Mouse (Mus musculus): Measurements from ENCODE around the gene Foxg1. TPM values are rescaled to one million over a fixed set of nuclear protein-coding genes. Genes with fewer than 3 reads are reported as not detected.

Foxg1 gene
- polyA plus RNA-seq, 2 experiments, result not detected

DNA sequence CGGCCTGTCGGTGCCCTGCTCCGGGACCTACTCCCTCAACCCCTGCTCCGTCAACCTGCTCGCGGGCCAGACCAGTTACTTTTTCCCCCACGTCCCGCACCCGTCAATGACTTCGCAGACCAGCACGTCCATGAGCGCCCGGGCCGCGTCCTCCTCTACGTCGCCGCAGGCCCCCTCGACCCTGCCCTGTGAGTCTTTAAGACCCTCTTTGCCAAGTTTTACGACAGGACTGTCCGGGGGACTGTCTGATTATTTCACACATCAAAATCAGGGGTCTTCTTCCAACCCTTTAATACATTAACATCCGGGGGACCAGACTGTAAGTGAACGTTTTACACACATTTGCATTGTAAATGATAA is 3.2 kb downstream of the Foxg1 start:
- 2% methylated on average over 23 of the region's 23 CpGs for WGBS (ENCODE audit: insufficient replicate concordance)
- Histone ChIP-seq H3K36me3 (replicated peaks; ENCODE audit: control insufficient read depth, insufficient read depth, low read depth) (no peaks in the 10 kb centered on the region), H3K4me3 (ENCODE audit: insufficient read depth in 1 of 2, low read depth in 2 of 2, low read length in 2 of 2) (no peak overlapping the region), H3K4me1 (replicated peaks; ENCODE audit: control insufficient read depth in 2 of 2, insufficient read depth in 2 of 2, low read length in 1 of 2) (no peaks in the 10 kb centered on the region), H3K4me2 (ENCODE audit: low read depth) (no peak overlapping the region), H3K27ac (no peak overlapping the region), H3K9ac (replicated peaks) (no peak overlapping the region), H3K9me3 (ENCODE audit: control insufficient read depth, low read length) (no peaks in the 10 kb centered on the region), H3K27me3 (ENCODE audit: control insufficient read depth, insufficient read depth, low read length) (peaks cover 76% of the 10 kb centered on the region)
- no peak for ATAC-seq (ENCODE audit: insufficient read depth)
- no peak for DNase-seq (ENCODE audit: low read depth in 3 of 3, low spot score in 3 of 3)
- no peak for TF ChIP-seq CTCF (IDR thresholded peaks at IDR 0.05; ENCODE audit: low read depth)
- no peak for TF ChIP-seq EP300 (IDR thresholded peaks at IDR 0.05; ENCODE audit: low read depth)

DNA sequence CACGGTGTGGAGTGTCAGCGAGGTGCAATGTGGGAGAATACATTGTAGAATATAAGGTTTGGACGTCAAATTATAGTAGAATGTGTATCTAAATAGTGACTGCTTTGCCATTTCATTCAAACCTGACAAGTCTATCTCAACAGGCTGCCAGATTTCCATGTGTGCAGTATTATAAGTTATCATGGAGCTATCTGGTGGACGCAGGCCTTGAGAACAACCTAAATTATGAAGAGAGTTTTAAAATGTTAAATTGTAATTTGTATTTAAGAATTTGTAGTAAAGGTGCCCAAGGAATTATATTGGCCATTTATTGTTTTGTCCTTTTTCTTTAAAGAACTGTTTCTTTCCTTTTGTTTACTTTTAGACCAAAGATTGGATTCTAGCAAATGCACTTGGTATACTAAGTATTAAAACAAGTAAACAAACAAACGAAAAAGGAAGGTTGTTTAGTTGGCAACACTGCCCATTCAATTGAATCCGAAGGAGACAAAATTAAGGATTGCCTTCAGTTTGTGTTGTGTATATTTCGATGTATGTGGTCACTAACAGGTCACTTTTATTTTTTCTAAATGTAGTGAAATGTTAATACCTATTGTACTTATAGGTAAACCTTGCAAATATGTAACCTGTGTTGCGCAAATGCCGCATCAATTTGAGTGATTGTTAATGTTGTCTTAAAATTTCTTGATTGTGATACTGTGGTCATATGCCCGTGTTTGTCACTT is 3.8 kb downstream of the Foxg1 start:
- ATAC-seq (ENCODE audit: insufficient read depth) (no peak), DNase-seq (ENCODE audit: low read depth in 3 of 3, low spot score in 3 of 3) (no peak)
- no peaks in the 10 kb centered on the region for H3K9me3 ChIP-seq (ENCODE audit: control insufficient read depth, low read length)
- no peak overlapping the region for H3K4me3 ChIP-seq (ENCODE audit: insufficient read depth in 1 of 2, low read depth in 2 of 2, low read length in 2 of 2)
- no peaks in the 10 kb centered on the region for H3K4me1 ChIP-seq (replicated peaks; ENCODE audit: control insufficient read depth in 2 of 2, insufficient read depth in 2 of 2, low read length in 1 of 2)
- no peak overlapping the region for H3K4me2 ChIP-seq (ENCODE audit: low read depth)
- TF ChIP-seq EP300 (IDR thresholded peaks at IDR 0.05; ENCODE audit: low read depth) (no peak), CTCF (IDR thresholded peaks at IDR 0.05; ENCODE audit: low read depth) (no peak)
- H3K36me3 ChIP-seq (replicated peaks; ENCODE audit: control insufficient read depth, insufficient read depth, low read depth), result no peaks in the 10 kb centered on the region
- WGBS (ENCODE audit: insufficient replicate concordance), result 14% methylated on average over 10 of the region's 10 CpGs
- H3K27ac ChIP-seq, result no peak overlapping the region
- H3K9ac ChIP-seq (replicated peaks), result no peak overlapping the region
- peaks cover 76% of the 10 kb centered on the region for H3K27me3 ChIP-seq (ENCODE audit: control insufficient read depth, insufficient read depth, low read length)

DNA sequence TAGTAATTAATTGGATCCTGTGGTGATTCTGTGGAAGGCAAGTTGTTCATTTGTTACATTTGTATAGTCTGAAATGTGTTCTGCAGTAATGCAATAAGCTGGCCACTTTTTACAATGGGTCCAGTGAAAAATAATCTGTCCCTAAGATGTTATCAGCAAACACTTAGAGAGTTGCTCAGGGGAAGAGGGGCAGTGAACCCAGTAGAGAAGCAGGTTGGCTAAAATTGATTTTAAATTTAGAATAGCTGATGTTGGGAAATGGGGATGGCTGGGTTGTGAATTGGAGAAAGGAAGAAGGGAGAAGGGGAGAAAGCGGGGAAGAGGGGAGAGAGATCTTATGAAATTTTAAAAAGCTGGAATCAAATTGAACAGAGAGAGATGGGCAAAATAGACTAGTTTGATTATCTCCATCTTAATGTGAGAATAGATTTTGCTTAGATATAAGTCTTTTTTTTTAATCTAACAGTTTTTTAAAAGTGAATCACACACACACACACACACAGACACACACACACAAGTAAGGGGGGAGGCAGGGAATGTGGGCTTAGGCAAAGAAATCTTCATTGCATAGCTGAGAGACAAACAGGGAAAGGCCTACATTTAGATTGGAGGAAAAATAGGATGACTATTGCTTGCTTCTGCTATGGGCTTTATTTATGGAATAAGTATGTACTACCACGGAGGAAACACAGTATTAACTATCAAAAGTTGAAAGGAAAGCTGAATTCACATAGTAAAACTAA is 5.6 kb downstream of the Foxg1 start:
- Histone ChIP-seq H3K27me3 (ENCODE audit: control insufficient read depth, insufficient read depth, low read length) (peaks cover 73% of the 10 kb centered on the region), H3K9ac (replicated peaks) (no peak overlapping the region), H3K27ac (no peak overlapping the region), H3K9me3 (ENCODE audit: control insufficient read depth, low read length) (no peaks in the 10 kb centered on the region), H3K36me3 (replicated peaks; ENCODE audit: control insufficient read depth, insufficient read depth, low read depth) (no peaks in the 10 kb centered on the region), H3K4me3 (ENCODE audit: insufficient read depth in 1 of 2, low read depth in 2 of 2, low read length in 2 of 2) (no peak overlapping the region), H3K4me1 (replicated peaks; ENCODE audit: control insufficient read depth in 2 of 2, insufficient read depth in 2 of 2, low read length in 1 of 2) (no peaks in the 10 kb centered on the region), H3K4me2 (ENCODE audit: low read depth) (no peak overlapping the region)
- DNase-seq (ENCODE audit: low read depth in 3 of 3, low spot score in 3 of 3), result no peak
- TF ChIP-seq CTCF (IDR thresholded peaks at IDR 0.05; ENCODE audit: low read depth) (no peak), EP300 (IDR thresholded peaks at IDR 0.05; ENCODE audit: low read depth) (no peak)
- no peak for ATAC-seq (ENCODE audit: insufficient read depth)
- 18% methylated on average over 2 of the region's 2 CpGs for WGBS (ENCODE audit: insufficient replicate concordance)

DNA sequence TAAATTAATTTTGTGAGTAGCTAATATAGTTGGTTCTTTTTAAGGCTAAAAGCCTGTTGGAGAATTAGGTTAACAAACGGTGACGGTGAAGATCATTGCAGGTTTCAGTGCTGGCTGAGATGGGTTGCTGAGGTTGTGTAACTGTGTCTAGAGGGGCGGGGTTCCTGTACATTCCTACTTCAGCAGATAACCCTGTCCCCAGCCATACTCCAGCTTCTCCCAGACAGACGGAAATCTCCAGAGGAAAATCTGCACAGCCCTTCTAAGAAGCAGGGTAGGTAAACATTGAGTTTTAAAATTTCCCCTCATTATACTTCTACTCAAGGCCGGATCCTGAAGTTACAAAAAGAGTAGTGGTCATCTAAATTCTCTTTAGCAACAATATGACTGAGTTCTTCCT is 7.2 kb downstream of the Foxg1 start:
- Histone ChIP-seq H3K4me2 (ENCODE audit: low read depth) (no peak overlapping the region), H3K4me3 (ENCODE audit: insufficient read depth in 1 of 2, low read depth in 2 of 2, low read length in 2 of 2) (no peak overlapping the region), H3K27ac (no peak overlapping the region), H3K9ac (replicated peaks) (no peak overlapping the region), H3K4me1 (replicated peaks; ENCODE audit: control insufficient read depth in 2 of 2, insufficient read depth in 2 of 2, low read length in 1 of 2) (no peaks in the 10 kb centered on the region), H3K36me3 (replicated peaks; ENCODE audit: control insufficient read depth, insufficient read depth, low read depth) (no peaks in the 10 kb centered on the region), H3K27me3 (ENCODE audit: control insufficient read depth, insufficient read depth, low read length) (peaks cover 69% of the 10 kb centered on the region), H3K9me3 (ENCODE audit: control insufficient read depth, low read length) (no peaks in the 10 kb centered on the region)
- TF ChIP-seq EP300 (IDR thresholded peaks at IDR 0.05; ENCODE audit: low read depth), result no peak
- TF ChIP-seq CTCF (IDR thresholded peaks at IDR 0.05; ENCODE audit: low read depth), result no peak
- 5% methylated on average over 5 of the region's 5 CpGs for WGBS (ENCODE audit: insufficient replicate concordance)
- DNase-seq (ENCODE audit: low read depth in 3 of 3, low spot score in 3 of 3), result no peak
- ATAC-seq (ENCODE audit: insufficient read depth), result no peak

GRCm38 (mm10) chr12:49390257-49390656 is 7.8 kb downstream of the Foxg1 start:
- H3K36me3 ChIP-seq (replicated peaks; ENCODE audit: control insufficient read depth, insufficient read depth, low read depth), result no peaks in the 10 kb centered on the region
- H3K27ac ChIP-seq, result no peak overlapping the region
- H3K27me3 ChIP-seq (ENCODE audit: control insufficient read depth, insufficient read depth, low read length), result peaks cover 69% of the 10 kb centered on the region
- no peak for TF ChIP-seq EP300 (IDR thresholded peaks at IDR 0.05; ENCODE audit: low read depth)
- no peak for TF ChIP-seq CTCF (IDR thresholded peaks at IDR 0.05; ENCODE audit: low read depth)
- no peaks in the 10 kb centered on the region for H3K9me3 ChIP-seq (ENCODE audit: control insufficient read depth, low read length)
- no peak overlapping the region for H3K4me3 ChIP-seq (ENCODE audit: insufficient read depth in 1 of 2, low read depth in 2 of 2, low read length in 2 of 2)
- no peak overlapping the region for H3K4me2 ChIP-seq (ENCODE audit: low read depth)
- H3K9ac ChIP-seq (replicated peaks), result no peak overlapping the region
- WGBS (ENCODE audit: insufficient replicate concordance), result 4% methylated on average over 13 of the region's 13 CpGs
- no peak for ATAC-seq (ENCODE audit: insufficient read depth)
- H3K4me1 ChIP-seq (replicated peaks; ENCODE audit: control insufficient read depth in 2 of 2, insufficient read depth in 2 of 2, low read length in 1 of 2), result no peaks in the 10 kb centered on the region
- DNase-seq (ENCODE audit: low read depth in 3 of 3, low spot score in 3 of 3), result no peak
